Mouse (Mus musculus) 3T3-L1 (cell line): ENCODE data around the gene Chad.
A peak's percentile ranks its signal among the peaks of the same experiment; 100 is the strongest.

Experiments
- DNase-seq: peaks from one replicate; pipeline ENCODE4 v3.0.0-alpha.2; 2015; ENCODE audit warnings: low read depth, low spot score

Gene Chad

GRCm38 (mm10) chr11:94564437-94565150 is at the start of gene Chad:
Gene Chad (plus strand): TSS chr11:94565047.
- DNase-seq, result no peak

- DNase-seq, result no peak
Measured at GRCm38 (mm10) chr11:94521219-94521843, 43.5 kb upstream of the Chad start, which contains the start of gene Mycbpap. Gene Mycbpap (minus strand): TSS chr11:94521742.

GRCm38 (mm10) chr11:94526171-94526879 is 38.5 kb upstream of the Chad start:
- peak; percentile 40 for DNase-seq

- DNase-seq, result no peak
Measured at GRCm38 (mm10) chr11:94528879-94529278, 36.0 kb upstream of the Chad start.

GRCm38 (mm10) chr11:94533171-94533570 is 31.7 kb upstream of the Chad start:
- no peak for DNase-seq

GRCm38 (mm10) chr11:94538733-94539292 is 26.0 kb upstream of the Chad start:
- DNase-seq, result no peak

GRCm38 (mm10) chr11:94539761-94540160 is 25.1 kb upstream of the Chad start:
- no peak for DNase-seq

GRCm38 (mm10) chr11:94542400-94542799 is 22.4 kb upstream of the Chad start:
- DNase-seq, result no peak

GRCm38 (mm10) chr11:94543344-94543743 is 21.5 kb upstream of the Chad start:
- no peak for DNase-seq

GRCm38 (mm10) chr11:94543932-94544331 is 20.9 kb upstream of the Chad start:
- peak; percentile 100 for DNase-seq

GRCm38 (mm10) chr11:94544422-94544821 is 20.4 kb upstream of the Chad start:
- no peak for DNase-seq

GRCm38 (mm10) chr11:94546381-94546780 is 18.5 kb upstream of the Chad start:
- DNase-seq, result no peak

GRCm38 (mm10) chr11:94547271-94547670 is 17.6 kb upstream of the Chad start:
- DNase-seq, result no peak

- peak; percentile 56 for DNase-seq
Measured at GRCm38 (mm10) chr11:94548041-94548784, 16.6 kb upstream of the Chad start.

- peak; percentile 97 for DNase-seq
Measured at GRCm38 (mm10) chr11:94548888-94549690, 15.8 kb upstream of the Chad start, which contains the start of gene Rsad1. Gene Rsad1 (minus strand): TSS chr11:94549255.

- DNase-seq, result peak; percentile 38
Measured at GRCm38 (mm10) chr11:94549691-94550441, 15.0 kb upstream of the Chad start.

- DNase-seq, result peak; percentile 77
Measured at GRCm38 (mm10) chr11:94550442-94550744, 14.5 kb upstream of the Chad start.

GRCm38 (mm10) chr11:94558226-94558625 is 6.6 kb upstream of the Chad start:
- no peak for DNase-seq

GRCm38 (mm10) chr11:94563383-94563782 is 1.5 kb upstream of the Chad start:
- DNase-seq, result no peak

GRCm38 (mm10) chr11:94563821-94564220 is 1.0 kb upstream of the Chad start:
- DNase-seq, result no peak
